In the genomic region with DNA sequence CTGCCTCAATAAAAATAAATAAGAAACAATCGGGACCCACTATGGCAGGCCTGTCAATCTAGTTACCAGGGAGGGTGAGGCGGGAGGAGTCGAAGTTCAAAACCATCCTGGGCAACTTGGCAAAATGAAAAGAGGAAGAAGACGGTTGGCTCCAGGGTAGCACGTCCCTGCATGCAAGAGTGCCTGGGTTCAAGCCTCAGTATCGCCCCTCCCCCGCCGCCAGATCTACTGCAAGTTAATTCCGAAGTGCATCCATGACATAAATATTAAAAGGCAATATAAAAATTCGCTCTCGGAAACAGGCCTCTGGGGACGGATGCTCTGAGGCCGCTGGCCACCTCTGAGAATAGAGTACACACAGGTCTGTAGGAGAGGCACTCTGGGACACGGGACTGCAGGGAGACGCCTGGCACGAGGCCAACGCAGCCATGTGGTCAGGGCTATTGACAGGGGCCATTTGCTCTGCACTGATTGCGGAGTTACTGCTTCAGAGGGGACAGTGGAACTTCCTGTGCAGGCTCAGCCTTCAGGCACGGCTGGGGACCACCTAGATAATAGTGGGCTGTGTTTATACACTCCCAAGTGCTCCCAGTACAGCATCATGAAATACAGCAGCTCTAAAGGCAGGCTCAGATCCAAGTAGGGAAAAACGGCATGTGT, we compare ENCODE assay signal across 9 mouse cellular contexts. TPM values are rescaled to one million over a fixed set of nuclear protein-coding genes. Genes with fewer than 3 reads are reported as not detected.
DNase-seq lines count a peak whose midpoint lies in the region; ATAC-seq lines count a peak whose summit lies in the region.
"Had no signal": no experiment of that assay in that cellular context is flagged by ENCODE, and none has a peak within 500 bp of the region (broad histone marks: within the 10 kb centered on the region; RNA-seq: fewer than 3 reads in every experiment).

No protein-coding gene starts in this region.

- 0 out of 2 replicates have a peak overlapping the region, but pooled peaks have one; percentile 2 for H3K4me3 ChIP-seq in brown adipose tissue, adult 24 weeks (ENCODE audit: insufficient read depth, low read depth, low read length)
- H3K4me3 ChIP-seq: erythroblast, embryonic 14.5 days had no signal

- H3K27ac ChIP-seq in brown adipose tissue, adult 24 weeks (replicated peaks; ENCODE audit: low read depth, low read length), result no peak overlapping the region

- DNase-seq in adrenal gland, adult 18-20 months (ENCODE audit: low spot score in 2 of 2), result peak; percentile 49 to 62
- no peak for DNase-seq in adrenal gland, postnatal 4 days (ENCODE audit: low spot score in 2 of 2)
- peak; percentile 46 for DNase-seq in forelimb bud, embryonic 11.5 days (ENCODE audit: low read depth, low spot score)
- peak; percentile 84 for DNase-seq in kidney, adult 11 months
- DNase-seq in lung, adult 18-20 months, result peak; percentile 80 to 85
- peak; percentile 44 for DNase-seq in ovary, adult 18-20 months (ENCODE audit: low spot score)

- peaks cover 14% of the 10 kb centered on the region for H3K4me1 ChIP-seq in brown adipose tissue, adult 24 weeks (ENCODE audit: control insufficient read depth, insufficient read depth, insufficient read length, low read length)

- ATAC-seq in inflammation-experienced regulatory T-cells, adult 6 months, result no peak

RNA-seq across cellular contexts. Expression of a gene that starts 8.9 kb away (rescaled TPM):
- 10 to 100 TPM; 43.6 to 52.1 TPM for total RNA-seq in adrenal gland, adult 18-20 months (2021)
- total RNA-seq in adrenal gland, postnatal 4 days (2021), result 100 to 1,000 TPM in 1 of 2 experiments, 10 to 100 TPM in 1; 95.9 to 114 TPM
- polyA plus RNA-seq in brown adipose tissue, adult 24 weeks (2012; ENCODE audit: insufficient read depth, insufficient read length, missing spikeins), result 16.9 and 18.2 TPM in 2 replicates
- 100 to 1,000 TPM; 181 to 242 (median 218) TPM for polyA plus RNA-seq in inflammation-experienced regulatory T-cells, adult 6 months (2017; shearing (Covaris generic))

RNA-seq across cellular contexts. Expression of a gene that starts 30.6 kb away (rescaled TPM):
- 1 to 10 TPM; 4.9 to 5.8 TPM for total RNA-seq in adrenal gland, adult 18-20 months (2021)
- 10 to 100 TPM; 15.7 to 18.8 TPM for total RNA-seq in adrenal gland, postnatal 4 days (2021)
- polyA plus RNA-seq in brown adipose tissue, adult 24 weeks (2012; ENCODE audit: insufficient read depth, insufficient read length, missing spikeins), result 2.7 and 4.0 TPM in 2 replicates
- polyA plus RNA-seq in inflammation-experienced regulatory T-cells, adult 6 months (2017; shearing (Covaris generic)), result 1 to 10 TPM; 6.8 to 8.0 (median 7.1) TPM

RNA-seq across cellular contexts. Expression of a gene that starts 53.2 kb away (rescaled TPM):
- 1 to 10 TPM; 8.4 to 9.7 TPM for total RNA-seq in adrenal gland, adult 18-20 months (2021)
- total RNA-seq in adrenal gland, postnatal 4 days (2021), result 10 to 100 TPM; 16.7 to 17.3 TPM
- 1.7 and 3.4 TPM in 2 replicates for polyA plus RNA-seq in brown adipose tissue, adult 24 weeks (2012; ENCODE audit: insufficient read depth, insufficient read length, missing spikeins)
- polyA plus RNA-seq in inflammation-experienced regulatory T-cells, adult 6 months (2017; shearing (Covaris generic)), result 1 to 10 TPM; 6.1 to 7.4 (median 7.0) TPM

Comparison
In these comparisons a context has a peak if more than half of its experiments do, and no peak if none do; other contexts are left out.
1. DNase-seq: peak in adrenal gland, adult 18-20 months (2 of 2), forelimb bud, embryonic 11.5 days (single experiment), kidney, adult 11 months (single experiment), lung, adult 18-20 months (2 of 2) and ovary, adult 18-20 months (single experiment); none in adrenal gland, postnatal 4 days (0 of 2).